Mouse (Mus musculus): ENCODE data around the gene Ap1g2. TPM values are rescaled to one million over a fixed set of nuclear protein-coding genes. Genes with fewer than 3 reads are reported as not detected.

Ap1g2 gene
- polyA plus RNA-seq, 1 experiment from 2014 or later: 18.4 TPM

- H3K36me3 ChIP-seq (ENCODE audit: inconsistent target): peaks cover 39% of the 10 kb centered on the region
- peak overlapping the region; percentile 65 for H3K4me3 ChIP-seq (ENCODE audit: inconsistent target)
- WGBS (ENCODE audit: missing documents): 14% methylated on average over 7 of the region's 7 CpGs
Measured at GRCm38 (mm10) chr14:55105386-55105785, 1.0 kb downstream of the Ap1g2 start.

DNA sequence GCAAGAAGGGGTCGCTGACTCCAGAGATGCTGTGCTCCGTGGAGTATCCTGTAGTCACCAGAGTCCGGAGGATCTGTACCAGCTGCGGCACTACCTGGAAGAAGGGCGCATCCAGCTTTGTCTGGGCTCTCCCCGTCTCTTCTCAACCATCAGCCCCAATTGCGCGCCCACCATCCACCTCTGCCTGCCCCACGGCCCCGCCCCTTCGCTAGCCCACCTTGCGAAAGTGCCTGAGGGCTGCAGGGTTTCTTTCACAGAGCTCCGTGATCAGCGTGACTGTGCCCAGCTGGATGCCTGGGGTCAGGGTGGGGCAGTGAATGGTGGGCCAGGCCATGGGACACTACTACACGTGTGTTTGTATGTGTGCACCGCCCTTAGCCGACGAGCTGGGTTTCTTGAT lies 2.0 kb downstream of the Ap1g2 start:
- Histone ChIP-seq H3K79me2 (ENCODE audit: inconsistent target) (no peaks in the 10 kb centered on the region), H3K27ac (no peak overlapping the region), H3K36me3 (ENCODE audit: inconsistent target) (peaks cover 49% of the 10 kb centered on the region), H3K4me3 (ENCODE audit: inconsistent target) (no peak overlapping the region)
- 92% methylated on average over 18 of the region's 18 CpGs for WGBS (ENCODE audit: missing documents)

More at GRCm38 (mm10) chr14:55105386-55105785, 1.0 kb downstream of the Ap1g2 start:
- Histone ChIP-seq H3K79me2 (ENCODE audit: inconsistent target) (no peaks in the 10 kb centered on the region), H3K27ac (peak overlapping the region; percentile 75)

GRCm38 (mm10) chr14:55102253-55102785 lies 4.1 kb downstream of the Ap1g2 start:
- WGBS (ENCODE audit: missing documents): 96% methylated on average over 12 of the region's 15 CpGs
- Histone ChIP-seq H3K4me3 (ENCODE audit: inconsistent target) (no peak overlapping the region), H3K79me2 (ENCODE audit: inconsistent target) (no peaks in the 10 kb centered on the region), H3K27ac (no peak overlapping the region), H3K36me3 (ENCODE audit: inconsistent target) (peaks cover 63% of the 10 kb centered on the region)

GRCm38 (mm10) chr14:55101592-55101991 lies 4.8 kb downstream of the Ap1g2 start:
- H3K79me2 ChIP-seq (ENCODE audit: inconsistent target): no peaks in the 10 kb centered on the region
- H3K27ac ChIP-seq: no peak overlapping the region
- H3K36me3 ChIP-seq (ENCODE audit: inconsistent target): peaks cover 63% of the 10 kb centered on the region
- no peak overlapping the region for H3K4me3 ChIP-seq (ENCODE audit: inconsistent target)
- 51% methylated on average over 4 of the region's 4 CpGs for WGBS (ENCODE audit: missing documents)

GRCm38 (mm10) chr14:55098067-55098466 lies 8.3 kb downstream of the Ap1g2 start:
- 42% methylated on average over 4 of the region's 4 CpGs for WGBS (ENCODE audit: missing documents)
- Histone ChIP-seq H3K36me3 (ENCODE audit: inconsistent target) (peaks cover 49% of the 10 kb centered on the region), H3K27ac (peak overlapping the region; percentile 51), H3K4me3 (ENCODE audit: inconsistent target) (no peak overlapping the region), H3K79me2 (ENCODE audit: inconsistent target) (no peaks in the 10 kb centered on the region)

DNA sequence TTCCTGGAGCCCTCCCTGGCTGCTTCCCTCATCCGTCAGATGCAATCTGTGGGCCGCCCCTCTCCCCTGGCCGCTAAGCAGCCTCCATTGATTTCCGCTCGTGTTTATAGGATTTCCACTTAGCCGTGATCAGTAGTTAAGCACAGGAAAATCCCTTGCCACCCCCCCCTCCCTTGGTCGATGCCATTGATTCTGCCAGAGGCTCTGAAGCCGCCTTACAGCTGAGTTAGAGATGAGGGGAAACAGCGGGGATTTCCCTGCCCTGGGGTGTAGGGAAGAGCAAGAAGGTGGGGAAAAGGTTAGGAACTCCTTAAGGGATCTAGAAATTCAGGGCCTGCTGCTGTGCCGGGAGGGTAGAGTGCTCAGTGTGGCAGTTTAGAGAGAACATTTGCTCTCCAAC lies 8.7 kb downstream of the Ap1g2 start:
- Histone ChIP-seq H3K27ac (peak overlapping the region; percentile 51), H3K36me3 (ENCODE audit: inconsistent target) (peaks cover 44% of the 10 kb centered on the region), H3K4me3 (ENCODE audit: inconsistent target) (no peak overlapping the region), H3K79me2 (ENCODE audit: inconsistent target) (no peaks in the 10 kb centered on the region)
- 78% methylated on average over 10 of the region's 10 CpGs for WGBS (ENCODE audit: missing documents)

DNA sequence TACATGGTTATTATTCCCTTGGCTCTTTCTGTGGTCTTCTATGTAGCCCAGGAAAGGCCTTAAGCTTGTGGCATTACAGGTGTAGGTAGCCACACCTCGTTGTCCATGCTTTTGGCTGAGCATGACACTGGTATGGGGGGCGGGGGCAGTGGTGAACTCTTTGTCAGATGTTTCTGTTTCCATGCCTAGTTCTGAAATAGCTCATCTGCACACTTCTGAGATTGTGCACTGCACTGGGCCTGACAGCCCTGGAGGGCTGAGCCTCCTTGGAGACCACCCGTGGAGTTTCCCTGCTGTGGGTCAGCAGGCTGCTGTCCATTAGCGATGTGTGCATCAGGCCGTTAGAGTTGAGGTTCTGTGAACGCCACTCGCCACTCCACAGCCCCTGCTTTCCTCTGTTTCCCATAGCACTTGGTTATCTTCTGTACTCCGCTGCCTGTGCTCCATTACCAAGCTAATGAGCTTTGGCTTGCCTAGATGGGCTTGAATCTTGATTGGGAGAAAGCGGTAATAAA lies 9.8 kb downstream of the Ap1g2 start:
- Histone ChIP-seq H3K79me2 (ENCODE audit: inconsistent target) (no peaks in the 10 kb centered on the region), H3K4me3 (ENCODE audit: inconsistent target) (no peak overlapping the region), H3K27ac (no peak overlapping the region), H3K36me3 (ENCODE audit: inconsistent target) (peaks cover 36% of the 10 kb centered on the region)
- WGBS (ENCODE audit: missing documents): 90% methylated on average over 8 of the region's 9 CpGs

- Histone ChIP-seq H3K27ac (no peak overlapping the region), H3K4me3 (ENCODE audit: inconsistent target) (peak overlapping the region; percentile 78), H3K36me3 (ENCODE audit: inconsistent target) (peaks cover 27% of the 10 kb centered on the region), H3K79me2 (ENCODE audit: inconsistent target) (no peaks in the 10 kb centered on the region)
- 67% methylated on average over 12 of the region's 12 CpGs for WGBS (ENCODE audit: missing documents)
Measured at GRCm38 (mm10) chr14:55095671-55096070, 10.7 kb downstream of the Ap1g2 start.

DNA sequence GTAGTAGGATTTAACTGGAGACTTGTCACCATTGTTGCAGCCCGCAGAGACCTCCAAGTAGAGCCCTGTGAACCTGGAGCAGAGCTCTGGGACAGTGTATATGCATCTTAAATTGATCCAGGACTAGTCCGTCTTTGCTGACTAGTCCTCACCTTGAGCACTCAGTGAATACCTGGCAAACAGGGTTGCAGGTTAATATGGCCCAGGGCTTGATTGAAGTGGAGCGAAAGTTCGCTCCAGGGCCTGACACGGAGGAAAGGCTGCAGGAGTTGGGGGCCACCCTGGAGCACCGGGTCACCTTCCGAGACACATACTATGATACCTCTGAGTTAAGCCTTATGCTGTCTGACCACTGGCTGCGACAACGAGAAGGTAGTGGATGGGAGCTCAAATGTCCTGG lies 11.1 kb downstream of the Ap1g2 start:
- H3K79me2 ChIP-seq (ENCODE audit: inconsistent target): no peaks in the 10 kb centered on the region
- H3K27ac ChIP-seq: peak overlapping the region; percentile 70
- H3K4me3 ChIP-seq (ENCODE audit: inconsistent target): peak overlapping the region; percentile 78
- peaks cover 23% of the 10 kb centered on the region for H3K36me3 ChIP-seq (ENCODE audit: inconsistent target)
- WGBS (ENCODE audit: missing documents): 55% methylated on average over 9 of the region's 9 CpGs

GRCm38 (mm10) chr14:55094704-55095231 lies 11.6 kb downstream of the Ap1g2 start, which contains the start of gene Thtpa:
Gene Thtpa, plus strand, starts transcription at chr14:55094784.
- H3K4me3 ChIP-seq (ENCODE audit: inconsistent target): peak within 1 kb of the TSS; percentile 78

GRCm38 (mm10) chr14:55093927-55094326 lies 12.5 kb downstream of the Ap1g2 start:
- WGBS (ENCODE audit: missing documents): 66% methylated on average over 6 of the region's 6 CpGs
- Histone ChIP-seq H3K79me2 (ENCODE audit: inconsistent target) (no peaks in the 10 kb centered on the region), H3K4me3 (ENCODE audit: inconsistent target) (no peak overlapping the region), H3K27ac (no peak overlapping the region), H3K36me3 (ENCODE audit: inconsistent target) (peaks cover 9% of the 10 kb centered on the region)

More at GRCm38 (mm10) chr14:55094704-55095231, 11.6 kb downstream of the Ap1g2 start, which contains the start of gene Thtpa:
- Histone ChIP-seq H3K79me2 (ENCODE audit: inconsistent target) (no peaks in the 10 kb centered on the region), H3K27ac (peak within 1 kb of the TSS; percentile 70), H3K36me3 (ENCODE audit: inconsistent target) (peaks cover 18% of the 10 kb centered on the region)
- 1% methylated on average over 30 of the region's 30 CpGs for WGBS (ENCODE audit: missing documents)

DNA sequence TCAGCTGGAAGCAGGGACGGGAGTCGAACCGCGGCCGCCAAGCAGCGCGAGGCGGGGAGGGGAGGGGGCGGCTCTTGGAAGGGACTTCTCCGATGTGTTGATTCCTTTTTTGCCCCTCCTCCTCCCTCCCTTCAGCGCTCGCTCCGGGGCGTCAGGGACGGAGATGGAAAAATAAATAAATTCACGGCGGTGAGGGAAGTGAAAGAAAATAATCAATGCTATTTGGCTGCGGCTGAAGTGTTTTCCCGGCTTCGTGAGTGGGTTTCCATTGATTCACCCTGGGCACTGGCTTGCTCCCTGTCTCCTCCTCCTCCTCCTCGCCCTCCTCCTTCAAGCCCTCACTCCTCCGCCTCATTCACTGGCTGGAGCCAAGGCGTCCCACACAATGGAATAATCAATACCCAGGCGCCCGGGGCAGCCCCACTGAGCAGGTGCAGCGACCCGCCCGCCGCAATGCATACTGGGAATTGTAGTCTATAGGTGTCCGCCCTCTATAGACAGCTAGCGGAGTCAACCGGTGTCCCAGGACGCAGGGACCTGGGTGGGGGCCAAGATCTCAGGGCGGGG lies 14.3 kb downstream of the Ap1g2 start, which contains the start of gene Zfhx2:
Gene Zfhx2, minus strand, starts transcription at position 314 of the 567 bp plus-strand sequence.
- H3K27ac ChIP-seq: peak within 1 kb of the TSS; percentile 14; the same call in 1 of the 2 replicates
- WGBS (ENCODE audit: missing documents): under 1% methylated on average over 33 of the region's 34 CpGs

DNA sequence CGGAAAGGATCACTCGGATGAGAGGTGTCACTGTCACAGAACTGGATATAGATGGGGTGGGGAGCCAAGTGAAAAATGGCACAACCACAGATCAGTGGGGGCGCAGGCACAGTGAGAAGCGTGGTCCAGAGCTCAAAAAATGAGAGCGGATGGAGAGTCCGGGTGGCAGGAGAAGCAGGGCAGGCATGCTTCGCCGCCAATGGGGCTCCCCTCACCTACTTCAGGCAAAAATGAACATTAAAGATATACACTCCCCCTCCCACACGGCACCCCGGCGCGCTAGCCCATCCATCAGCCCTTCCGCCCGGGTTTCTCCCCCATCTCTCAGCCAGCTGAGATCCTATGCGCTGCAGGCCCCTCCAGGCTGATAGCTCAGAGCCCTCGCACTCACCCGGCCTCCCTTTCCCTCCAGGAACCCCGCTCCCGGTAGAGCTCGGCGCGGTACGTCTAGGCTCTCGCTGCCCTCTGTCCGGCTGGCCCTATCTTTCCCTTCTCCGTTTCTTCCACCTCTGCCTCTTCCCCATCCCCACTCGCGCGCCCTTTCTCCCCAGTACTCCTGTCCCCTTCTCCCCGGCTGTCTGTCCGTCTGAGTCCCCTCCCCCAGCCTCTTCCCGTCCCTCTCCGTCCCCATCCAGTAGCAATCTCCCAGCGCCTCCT lies 15.1 kb downstream of the Ap1g2 start:
- H3K36me3 ChIP-seq (ENCODE audit: inconsistent target): no peaks in the 10 kb centered on the region
- H3K27ac ChIP-seq: peak overlapping the region; percentile 14; the same call in 1 of the 2 replicates
- peak overlapping the region; percentile 82 for H3K4me3 ChIP-seq (ENCODE audit: inconsistent target)
- 20% methylated on average over 26 of the region's 34 CpGs for WGBS (ENCODE audit: missing documents)
- no peaks in the 10 kb centered on the region for H3K79me2 ChIP-seq (ENCODE audit: inconsistent target)

More for the DNA sequence above, 14.3 kb downstream of the Ap1g2 start, which contains the start of gene Zfhx2:
- Histone ChIP-seq H3K4me3 (ENCODE audit: inconsistent target) (peak within 1 kb of the TSS; percentile 82), H3K36me3 (ENCODE audit: inconsistent target) (no peaks in the 10 kb centered on the region), H3K79me2 (ENCODE audit: inconsistent target) (no peaks in the 10 kb centered on the region)

DNA sequence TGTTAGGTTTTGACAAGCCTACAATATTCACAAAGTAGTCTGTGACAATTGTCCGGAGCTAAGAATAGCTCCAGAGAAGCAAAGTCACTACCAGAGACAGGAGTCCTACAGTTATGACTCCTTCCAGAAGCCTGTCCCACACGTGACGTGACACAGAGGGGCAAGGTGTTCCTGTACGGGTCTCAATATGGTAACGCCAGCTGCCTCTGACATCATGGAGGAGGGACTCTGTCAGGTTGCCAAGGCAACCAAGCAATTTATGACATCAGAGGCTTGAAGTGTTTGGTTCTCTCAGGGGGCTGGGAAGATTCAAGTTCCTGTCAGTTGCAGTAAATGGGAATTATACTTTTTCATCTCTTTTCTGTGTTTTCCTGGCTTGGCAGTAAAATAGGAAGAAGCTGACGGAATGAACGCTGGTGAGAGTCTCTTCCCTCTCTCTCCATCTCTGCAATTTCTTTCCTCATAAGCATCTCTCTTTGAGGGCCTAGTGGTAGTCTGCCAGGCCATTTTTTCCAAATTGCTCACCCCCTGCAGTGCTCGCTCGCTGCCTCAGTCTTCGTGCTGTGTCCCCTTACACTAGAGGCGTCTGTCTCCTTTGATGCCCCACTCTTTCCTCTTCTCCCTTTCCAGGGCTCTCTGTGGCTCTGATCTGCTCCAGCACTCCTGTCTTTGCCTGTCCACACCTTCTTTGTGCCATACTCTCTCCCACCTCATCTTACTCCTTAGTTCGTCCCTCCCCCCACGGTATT lies 17.0 kb downstream of the Ap1g2 start:
- no peak overlapping the region for H3K4me3 ChIP-seq (ENCODE audit: inconsistent target)
- H3K79me2 ChIP-seq (ENCODE audit: inconsistent target): no peaks in the 10 kb centered on the region
- WGBS (ENCODE audit: missing documents): 77% methylated on average over 13 of the region's 13 CpGs
- no peaks in the 10 kb centered on the region for H3K36me3 ChIP-seq (ENCODE audit: inconsistent target)
- H3K27ac ChIP-seq: no peak overlapping the region

Measured in macrophage (primary cell).